Mouse (Mus musculus) left cerebral cortex, postnatal 14 days (tissue): ENCODE measurements around the gene Anks6. TPM values are rescaled to one million over a fixed set of nuclear protein-coding genes. Genes with fewer than 3 reads are reported as not detected.
A peak's percentile ranks its signal among the peaks of the same experiment; 100 is the strongest.

Experiments used
- DNase-seq, 2 experiments: peaks; one replicate each; pipeline ENCODE4 v3.0.0; 2021 to 2022; ENCODE audit warnings: low spot score in 2 of 2, mixed read lengths in 1 of 2
- intact Hi-C: fragments of 180-260 bp; cut with DNase I; formaldehyde crosslinking; loops from one replicate; pipeline ENCODE4 v1.15.1; 2025
- total RNA-seq, 2 experiments: library from RNA; stranded (reverse); gene quantifications; 2 replicates each; pipeline ENCODE4 v1.2.3; 2021

Gene Anks6
- total RNA-seq, 2 experiments from 2014 or later: 18.4 to 22.6 TPM

GRCm38 (mm10) chr4:46997969-46998368 lies 59.3 kb downstream of the Anks6 start:
- no peak for DNase-seq
- intact Hi-C loops: no loop called here

DNA sequence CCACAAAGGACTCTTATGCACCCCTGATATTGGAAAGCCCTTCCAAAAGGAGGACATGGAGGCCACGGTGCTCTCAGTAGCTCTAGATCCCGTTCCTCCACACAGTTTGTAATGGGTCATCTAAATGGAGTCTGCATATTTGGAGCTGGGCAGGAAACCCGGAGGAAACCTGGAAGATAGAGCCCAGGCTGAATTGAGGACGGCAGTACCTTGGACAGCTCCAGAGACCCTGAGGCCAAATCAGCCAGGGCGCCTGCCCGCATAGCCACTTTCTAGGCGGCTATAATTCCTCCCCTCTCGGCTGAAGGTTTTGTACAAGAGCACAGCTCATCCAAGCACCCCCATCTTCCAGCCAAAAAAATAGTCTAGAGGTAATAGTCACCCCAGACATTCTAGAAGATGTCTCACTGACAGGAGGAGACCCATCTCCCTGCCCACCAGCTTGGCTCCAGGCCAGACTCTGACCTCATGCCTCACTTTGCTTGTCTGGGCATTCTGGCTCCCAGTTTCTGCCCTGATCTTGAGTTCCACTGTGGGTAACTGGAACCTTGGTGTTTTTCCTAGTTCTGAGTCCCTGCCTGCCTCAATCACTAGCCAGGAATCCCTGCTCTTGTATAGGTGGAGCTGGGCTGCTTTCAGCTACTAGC lies 64.3 kb downstream of the Anks6 start:
- no peak for DNase-seq
- intact Hi-C loops: loop anchor here (5.0 kb wide), 2 partner anchors 256 to 301 kb away; no protein-coding TSS in a partner anchor

DNA sequence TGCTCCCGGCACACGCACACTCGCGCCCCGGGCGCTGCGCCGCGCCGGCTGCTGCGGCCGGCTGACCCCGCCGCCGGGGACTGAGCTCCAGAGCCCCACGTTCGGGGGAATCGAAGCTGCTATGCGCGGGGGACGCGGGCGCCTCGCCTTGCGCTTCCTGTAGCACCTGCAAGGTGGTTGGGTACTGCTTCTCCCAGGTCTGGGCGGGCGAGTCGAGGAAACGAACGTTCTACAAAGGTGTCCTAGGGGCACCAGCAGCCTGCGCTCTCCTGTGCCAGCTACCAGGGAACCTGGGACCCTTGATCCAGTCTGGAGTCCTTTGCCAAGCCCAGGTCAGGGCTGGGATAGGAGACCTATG lies 65.3 kb downstream of the Anks6 start:
- intact Hi-C loops: loop anchor here (5.0 kb wide), 2 partner anchors 255 to 300 kb away; no protein-coding TSS in a partner anchor

GRCm38 (mm10) chr4:46991016-46991958 lies 65.9 kb downstream of the Anks6 start, which contains the start of gene Gabbr2:
Gene Gabbr2 (minus strand): TSS chr4:46991873.
- intact Hi-C loops: loop anchor here (5.0 kb wide), 2 partner anchors 254 to 299 kb away; no protein-coding TSS in a partner anchor
- peak in 1 of 2 experiments; percentile 74 for DNase-seq

More for the DNA sequence above, 65.3 kb downstream of the Anks6 start:
- no peak for DNase-seq

DNA sequence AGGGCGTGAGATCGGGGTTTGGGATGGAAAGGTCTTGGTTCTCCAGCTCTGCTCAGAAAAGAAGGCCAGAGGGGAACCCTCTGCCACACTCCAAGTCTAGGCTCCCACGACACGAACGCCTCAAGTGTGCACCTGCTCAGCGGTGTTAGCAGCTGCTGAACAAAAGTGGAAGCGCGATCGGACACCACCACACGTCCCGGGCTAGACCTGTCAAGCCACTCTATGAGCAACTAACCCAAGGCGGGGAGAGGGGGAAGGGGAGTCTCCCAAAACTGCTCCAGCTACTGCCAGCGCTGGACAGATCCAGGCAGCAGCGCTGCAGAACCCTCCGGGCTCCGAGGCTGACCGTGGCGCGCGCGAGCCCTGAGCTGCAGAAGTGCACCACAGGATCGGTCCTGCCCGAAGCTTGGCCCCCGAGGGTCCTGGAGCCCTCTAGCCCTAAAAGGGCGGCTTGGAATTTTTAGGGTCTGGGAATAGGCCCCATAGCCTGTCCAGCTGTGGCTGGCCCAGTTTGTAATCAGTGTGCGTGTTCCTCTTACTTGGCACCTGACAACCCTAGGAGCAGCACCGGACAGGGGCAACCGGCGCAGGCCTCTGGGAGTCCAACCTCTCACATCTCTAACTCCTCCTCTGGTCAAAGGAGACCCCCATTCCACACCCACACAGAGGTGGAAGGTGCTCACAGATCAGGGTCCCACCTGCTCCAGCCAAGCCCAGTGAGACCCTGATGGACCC lies 66.8 kb downstream of the Anks6 start:
- DNase-seq: peak in 1 of 2 experiments; percentile 48
- intact Hi-C loops: loop anchor here (5.0 kb wide), 2 partner anchors 253 to 298 kb away; no protein-coding TSS in a partner anchor

- intact Hi-C loops: loop anchor here (5.0 kb wide), 3 partner anchors 53 to 298 kb away; no protein-coding TSS in a partner anchor
- DNase-seq: peak; percentile 76 to 81
These were observed 67.4 kb downstream of the Anks6 start for GRCm38 (mm10) chr4:46989842-46990241.

- intact Hi-C loops: loop anchor here (5.0 kb wide), 1 partner anchor 52 kb away; no protein-coding TSS in a partner anchor
These were observed 68.4 kb downstream of the Anks6 start for GRCm38 (mm10) chr4:46988824-46989223.

DNA sequence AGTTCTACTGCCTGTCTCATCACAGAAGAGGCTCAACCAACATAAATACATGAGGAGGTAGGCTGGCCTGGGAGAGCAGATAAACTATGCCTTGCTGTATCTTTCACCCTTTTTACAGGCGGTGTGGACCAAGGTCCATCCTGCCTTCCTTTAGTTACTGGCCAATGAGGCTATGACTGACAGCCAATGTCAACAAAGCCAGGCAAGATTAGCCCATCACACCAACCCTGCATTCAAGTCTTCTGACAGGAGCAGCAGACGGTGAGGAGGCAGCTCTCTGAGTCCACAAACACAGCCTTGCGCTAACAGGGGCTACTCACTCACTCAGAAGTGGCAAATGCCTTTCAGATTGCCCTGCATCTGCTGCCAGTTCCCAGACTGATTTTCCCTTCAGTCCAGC lies 69.0 kb downstream of the Anks6 start:
- intact Hi-C loops: loop anchor here (5.0 kb wide), 1 partner anchor 51 kb away; no protein-coding TSS in a partner anchor

More at GRCm38 (mm10) chr4:46988824-46989223, 68.4 kb downstream of the Anks6 start:
- DNase-seq: no peak

GRCm38 (mm10) chr4:46987809-46988208 lies 69.4 kb downstream of the Anks6 start:
- intact Hi-C loops: loop anchor here (5.0 kb wide), 1 partner anchor 51 kb away; no protein-coding TSS in a partner anchor
- no peak for DNase-seq

More for the DNA sequence above, 69.0 kb downstream of the Anks6 start:
- DNase-seq: no peak

GRCm38 (mm10) chr4:46986054-46986453 lies 71.2 kb downstream of the Anks6 start:
- no peak for DNase-seq
- intact Hi-C loops: loop anchor here (5.0 kb wide), 1 partner anchor 49 kb away; no protein-coding TSS in a partner anchor

- no peak for DNase-seq
- intact Hi-C loops: no loop called here
These were observed 74.3 kb downstream of the Anks6 start for GRCm38 (mm10) chr4:46982912-46983311.

GRCm38 (mm10) chr4:46982094-46982493 lies 75.1 kb downstream of the Anks6 start:
- peak in 1 of 2 experiments; percentile 34 for DNase-seq
- intact Hi-C loops: no loop called here

DNA sequence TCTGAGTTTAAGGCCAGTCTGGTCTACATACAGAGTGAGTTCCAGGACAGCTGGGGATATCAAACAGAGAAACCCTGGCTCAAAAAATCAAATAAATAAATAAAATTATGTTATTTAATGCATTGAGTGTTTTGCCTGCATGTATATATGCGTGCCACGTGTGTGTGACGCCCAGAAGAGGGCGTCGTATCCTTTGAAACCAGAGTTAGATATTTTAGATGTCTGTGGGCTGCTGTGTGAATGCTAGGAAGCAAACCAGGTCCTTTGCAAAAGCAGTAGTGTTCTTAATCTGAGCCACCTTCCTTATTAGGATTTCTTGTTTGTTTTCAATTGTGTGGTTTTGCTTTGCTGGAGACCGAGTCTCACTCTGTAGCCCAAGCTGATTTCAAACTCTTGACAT lies 78.9 kb downstream of the Anks6 start:
- intact Hi-C loops: no loop called here
- DNase-seq: no peak

GRCm38 (mm10) chr4:46977161-46977560 lies 80.1 kb downstream of the Anks6 start:
- no peak for DNase-seq
- intact Hi-C loops: no loop called here

DNA sequence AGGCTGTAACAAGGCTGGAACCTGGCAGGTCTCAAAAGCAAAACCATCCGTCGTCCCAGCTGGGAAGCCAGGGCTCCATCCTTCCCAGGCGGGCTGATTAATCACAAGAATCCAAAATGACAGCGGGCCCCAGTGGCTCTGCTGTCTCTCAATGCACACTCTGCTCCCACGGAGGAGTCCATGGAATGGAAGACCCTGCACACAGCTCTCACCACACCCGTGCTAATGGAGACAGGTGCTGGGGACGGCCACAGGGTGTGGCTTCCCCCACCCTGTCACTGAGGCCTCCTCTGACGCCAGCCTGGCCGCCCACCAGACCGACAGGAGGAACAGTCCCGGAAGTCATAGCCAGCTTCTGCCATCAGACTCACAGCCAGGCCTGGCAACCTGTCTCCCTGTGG lies 80.6 kb downstream of the Anks6 start:
- DNase-seq: no peak
- intact Hi-C loops: no loop called here

DNA sequence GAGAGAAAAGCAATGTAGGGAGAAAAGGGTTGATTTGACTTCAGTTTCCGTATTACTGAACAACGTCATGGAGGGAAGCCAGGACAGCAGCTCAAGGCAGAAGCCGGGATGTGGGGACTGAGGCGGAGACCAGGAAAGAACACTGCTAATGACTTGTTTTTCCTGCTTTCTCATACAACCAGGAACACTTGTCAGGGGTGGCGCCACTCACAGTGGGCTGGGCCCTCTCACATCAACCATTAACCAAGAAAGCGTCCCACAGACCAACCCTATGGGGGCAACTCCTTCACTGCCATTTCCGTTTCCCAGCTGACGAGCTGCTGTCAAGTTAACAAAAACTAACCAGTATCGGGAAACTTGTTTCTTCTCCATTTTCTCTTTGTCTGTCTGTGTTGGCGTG lies 83.9 kb downstream of the Anks6 start:
- intact Hi-C loops: no loop called here
- no peak for DNase-seq

DNA sequence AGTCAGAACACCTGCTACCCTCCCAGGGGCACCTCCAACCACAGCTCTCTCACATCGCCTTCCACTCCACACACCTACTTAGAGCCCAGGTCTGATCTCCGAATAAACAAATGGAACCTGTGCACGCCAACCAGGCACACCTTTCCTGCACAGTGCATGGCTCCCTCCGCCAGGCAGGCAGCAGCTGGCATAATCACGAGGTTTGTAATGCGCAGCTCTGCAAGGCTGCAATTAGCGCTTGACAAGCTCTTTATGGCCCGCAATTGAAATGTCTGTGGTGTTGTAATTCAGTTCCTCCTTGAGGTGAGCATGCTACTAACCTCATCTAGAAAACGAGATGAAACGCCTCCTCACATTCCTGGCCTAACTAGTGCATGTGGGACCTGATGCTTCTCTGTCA lies 89.2 kb downstream of the Anks6 start:
- DNase-seq: no peak
- intact Hi-C loops: loop anchor here (5.0 kb wide), 1 partner anchor 41 kb away; no protein-coding TSS in a partner anchor

- no peak for DNase-seq
- intact Hi-C loops: loop anchor here (5.0 kb wide), 1 partner anchor 39 kb away; no protein-coding TSS in a partner anchor
These were observed 90.7 kb downstream of the Anks6 start for GRCm38 (mm10) chr4:46966551-46966950.
